Mouse (Mus musculus) cerebellum, adult 11 months (tissue): ENCODE data around the gene Snx27.

ENCODE experiments used
- DNase-seq: peaks from one replicate; pipeline ENCODE4 v3.0.0; 2022

The Snx27 gene

DNA sequence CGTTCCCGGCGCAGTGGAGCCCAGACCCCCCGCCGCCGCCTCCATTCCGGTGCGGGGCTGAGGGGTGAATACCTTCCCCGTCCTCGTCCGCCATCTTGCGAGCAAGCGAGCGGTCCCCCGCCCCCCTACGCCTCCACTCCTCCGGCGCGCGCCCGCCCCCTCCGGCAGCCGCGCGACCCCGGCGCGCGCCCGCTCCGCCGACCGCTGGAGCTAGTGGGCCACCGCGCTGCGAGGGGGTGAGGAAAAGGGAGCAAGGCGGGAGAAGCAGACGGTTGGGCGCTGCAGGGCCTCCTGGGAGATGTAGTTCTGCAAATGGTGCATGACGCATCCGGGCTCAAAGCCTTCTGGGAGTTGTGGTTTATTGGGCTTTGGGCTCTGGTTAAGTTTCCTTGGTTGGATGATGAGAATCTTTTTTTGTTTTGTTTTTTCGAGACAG lies at the start of gene Snx27:
Gene Snx27 (minus strand): TSS at position 261 of the 436 bp plus-strand sequence.
- peak; percentile 86 for DNase-seq

- DNase-seq, result no peak
Measured at GRCm38 (mm10) chr3:94629876-94630275, 47.4 kb upstream of the Snx27 start.

- no peak for DNase-seq
Measured at GRCm38 (mm10) chr3:94628712-94629111, 46.2 kb upstream of the Snx27 start.

GRCm38 (mm10) chr3:94624281-94624680 lies 41.8 kb upstream of the Snx27 start:
- no peak for DNase-seq

DNA sequence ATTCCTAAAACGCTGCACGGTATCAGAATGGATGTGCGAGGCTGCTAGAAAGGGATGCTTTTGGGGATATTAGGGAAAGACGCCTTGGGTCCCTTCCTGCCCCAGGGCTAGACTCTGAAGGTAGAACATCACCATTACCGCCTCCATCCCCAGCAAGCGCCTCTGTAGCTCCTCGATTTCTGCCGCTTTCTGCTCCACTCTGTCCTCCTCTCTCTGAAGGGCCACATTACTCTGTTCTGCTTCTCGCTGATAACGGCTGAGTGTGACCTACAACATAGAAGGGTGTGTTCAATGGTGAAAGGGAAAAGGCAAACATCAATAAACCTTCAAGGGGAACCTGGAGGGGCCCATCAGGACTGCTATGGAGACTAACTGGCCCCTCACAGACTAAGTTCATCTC lies 40.0 kb upstream of the Snx27 start:
- no peak for DNase-seq

- DNase-seq, result no peak
Measured at GRCm38 (mm10) chr3:94621740-94622507, 39.4 kb upstream of the Snx27 start.

DNA sequence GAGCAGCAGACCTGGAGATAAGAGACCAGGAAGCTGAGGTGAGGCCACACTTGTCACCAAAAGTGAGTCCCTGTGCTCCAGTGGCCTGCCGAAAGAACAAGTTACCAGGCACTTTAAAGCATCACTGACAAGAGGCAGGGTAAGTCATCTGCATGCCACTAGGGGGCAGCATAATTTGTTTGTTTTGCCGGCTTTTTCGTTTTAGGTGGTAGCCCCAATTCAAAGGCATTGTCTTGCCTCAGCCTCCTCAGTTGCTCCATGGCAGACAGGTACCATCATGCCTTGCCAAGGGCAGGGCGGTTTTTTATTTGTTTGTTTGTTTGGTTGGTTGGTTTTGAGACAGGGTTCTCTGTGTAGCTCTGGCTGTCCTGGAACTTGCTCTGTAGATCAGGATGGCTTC lies 34.2 kb upstream of the Snx27 start:
- DNase-seq, result peak; percentile 23

- DNase-seq, result no peak
Measured at GRCm38 (mm10) chr3:94613258-94613878, 30.9 kb upstream of the Snx27 start.

DNA sequence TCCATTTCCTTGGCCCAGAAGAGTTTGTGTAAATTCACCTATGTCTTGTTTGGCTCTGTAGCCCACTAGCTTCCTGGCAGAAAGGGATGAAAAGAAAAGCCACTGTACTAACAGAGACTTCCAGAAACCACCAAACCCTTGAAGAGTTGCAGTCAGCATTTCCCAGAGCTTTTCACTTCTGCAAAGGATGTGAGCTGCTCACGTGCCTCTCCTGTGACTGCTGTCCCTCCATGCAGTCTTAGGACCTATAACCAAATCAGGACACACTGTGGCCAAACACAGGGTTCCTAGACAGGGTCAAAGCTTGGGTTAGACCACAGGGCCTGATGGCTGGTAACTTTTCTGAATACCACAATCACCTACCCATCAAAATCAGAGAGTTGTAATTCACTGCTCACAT lies 29.8 kb upstream of the Snx27 start:
- no peak for DNase-seq

DNA sequence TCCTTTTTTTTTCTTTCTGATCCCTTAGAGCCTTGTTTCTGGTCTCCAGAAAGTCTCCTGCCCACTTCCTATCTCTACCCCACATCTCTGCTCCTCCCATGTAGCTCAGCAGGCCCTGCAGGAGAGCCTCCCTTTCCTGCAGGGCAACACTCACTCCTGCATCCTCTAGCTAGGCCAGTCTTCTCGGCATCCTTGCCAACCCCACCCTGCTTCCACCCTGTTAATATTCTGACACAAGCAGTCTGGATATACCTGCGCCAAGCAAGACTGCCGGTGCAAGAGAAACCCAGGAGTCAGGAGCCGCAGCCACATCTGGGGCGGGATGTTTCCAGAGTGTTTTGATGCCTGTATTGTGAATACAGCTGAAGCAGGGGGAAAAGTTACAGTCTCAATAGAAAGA lies 29.3 kb upstream of the Snx27 start:
- no peak for DNase-seq

GRCm38 (mm10) chr3:94611343-94611742 lies 28.8 kb upstream of the Snx27 start:
- DNase-seq, result no peak

DNA sequence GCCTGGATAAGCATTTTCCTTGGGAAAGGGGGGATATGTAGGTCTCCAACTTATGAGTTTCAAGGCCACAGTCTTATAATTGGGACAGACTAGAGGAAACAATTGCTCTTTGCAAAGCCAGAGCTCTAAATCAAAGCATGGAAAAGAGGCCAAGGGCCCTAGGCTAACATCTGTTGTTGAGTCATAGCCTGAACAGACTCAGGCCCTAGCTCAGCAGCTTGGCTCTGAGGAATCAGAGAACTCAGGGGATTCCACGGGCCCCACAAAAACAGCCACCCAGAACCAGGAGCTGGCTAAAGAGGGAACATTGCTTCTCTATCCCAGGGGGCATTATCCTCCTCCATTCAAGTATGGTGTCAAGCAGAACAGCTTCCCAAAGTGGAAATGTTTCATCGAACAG lies 28.1 kb upstream of the Snx27 start:
- no peak for DNase-seq

- DNase-seq, result no peak
Measured at GRCm38 (mm10) chr3:94609621-94610020, 27.1 kb upstream of the Snx27 start.

DNA sequence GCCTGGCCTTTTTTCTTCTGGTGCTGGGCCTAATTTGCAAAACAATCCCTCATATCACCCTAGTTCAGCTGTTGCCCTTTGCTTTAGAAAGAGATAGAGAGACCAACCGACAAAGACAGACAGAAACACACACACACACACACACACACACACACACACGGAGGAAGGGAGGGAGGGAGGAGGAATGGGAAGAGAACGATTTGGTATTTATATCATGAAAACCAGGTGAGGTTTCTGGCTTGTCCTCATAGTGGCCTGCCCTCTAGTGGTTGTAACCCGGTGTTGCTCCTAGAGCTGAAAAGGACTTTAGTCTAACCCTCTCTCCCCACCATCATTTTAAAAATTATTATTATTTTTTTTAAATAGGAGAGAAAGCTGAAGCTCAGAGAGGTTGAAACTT lies 19.4 kb upstream of the Snx27 start:
- peak; percentile 50 for DNase-seq

DNA sequence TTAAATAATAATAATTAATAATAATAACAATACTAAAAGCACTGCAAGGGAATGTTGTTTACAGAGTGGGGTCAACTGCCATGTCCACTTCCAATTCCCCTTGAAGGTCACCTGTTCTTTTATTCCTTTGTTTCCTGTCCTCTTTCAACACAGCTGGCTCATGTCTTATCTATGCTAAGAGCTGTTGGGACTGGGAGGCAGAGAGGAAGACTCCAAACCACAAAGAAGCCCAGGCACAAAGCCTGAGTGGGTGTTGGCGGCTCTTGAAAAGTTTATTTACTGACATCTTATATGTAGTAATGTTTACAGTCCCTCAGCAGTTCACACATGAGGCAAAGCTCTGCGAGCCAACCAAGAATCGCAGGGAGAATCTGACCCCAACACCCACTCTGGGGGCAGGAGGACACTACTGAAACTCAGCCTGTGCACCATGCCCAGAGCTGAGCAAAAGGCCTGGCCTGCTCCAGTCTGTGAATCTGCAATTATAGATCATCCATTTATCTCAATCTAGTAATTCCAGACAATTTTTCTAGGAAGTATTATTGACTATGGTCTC lies 14.8 kb upstream of the Snx27 start:
- no peak for DNase-seq

- no peak for DNase-seq
Measured at GRCm38 (mm10) chr3:94595871-94596287, 13.4 kb upstream of the Snx27 start.

DNA sequence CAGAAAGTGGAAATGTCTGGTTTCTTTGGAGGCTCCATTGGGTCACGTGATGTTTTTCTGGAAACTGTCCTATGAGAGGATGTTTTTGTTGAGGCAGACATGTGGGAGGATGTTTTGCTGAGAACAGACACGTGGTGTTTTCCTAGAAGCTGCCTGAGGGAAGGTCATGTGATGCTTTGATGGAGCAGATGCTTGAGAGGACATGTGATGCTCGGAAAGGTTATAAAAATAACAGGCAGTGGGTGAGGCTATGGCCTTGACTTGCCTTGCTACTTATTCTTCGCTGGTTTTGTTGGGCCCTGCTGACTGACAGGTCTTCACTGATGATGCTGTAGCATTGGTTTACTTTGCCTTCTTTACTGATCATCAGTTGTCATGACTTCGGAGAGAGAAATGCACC lies 8.6 kb upstream of the Snx27 start:
- DNase-seq, result no peak

GRCm38 (mm10) chr3:94587962-94588361 lies 5.4 kb upstream of the Snx27 start:
- no peak for DNase-seq

DNA sequence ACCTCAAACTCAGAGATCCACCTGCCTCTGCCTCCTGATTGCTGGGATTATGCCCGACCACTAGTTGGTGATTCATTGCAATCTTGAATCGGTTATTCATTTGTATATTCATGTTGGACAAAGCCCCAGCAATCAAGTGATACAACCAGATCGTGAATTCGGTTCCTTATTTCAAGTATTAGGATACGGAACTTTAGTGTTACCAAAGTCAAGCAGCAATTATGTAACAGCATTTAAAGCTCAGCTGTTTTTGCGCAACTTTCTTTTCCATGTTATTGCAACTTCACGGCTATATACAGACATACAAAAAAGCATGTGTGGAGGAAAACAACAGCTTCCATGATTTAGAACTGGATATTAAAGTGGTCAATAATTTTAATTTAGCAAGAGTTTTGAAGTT lies 428 bp upstream of the Snx27 start:
- DNase-seq, result no peak

GRCm38 (mm10) chr3:94581793-94582455 lies 592 bp downstream of the Snx27 start:
- no peak for DNase-seq

DNA sequence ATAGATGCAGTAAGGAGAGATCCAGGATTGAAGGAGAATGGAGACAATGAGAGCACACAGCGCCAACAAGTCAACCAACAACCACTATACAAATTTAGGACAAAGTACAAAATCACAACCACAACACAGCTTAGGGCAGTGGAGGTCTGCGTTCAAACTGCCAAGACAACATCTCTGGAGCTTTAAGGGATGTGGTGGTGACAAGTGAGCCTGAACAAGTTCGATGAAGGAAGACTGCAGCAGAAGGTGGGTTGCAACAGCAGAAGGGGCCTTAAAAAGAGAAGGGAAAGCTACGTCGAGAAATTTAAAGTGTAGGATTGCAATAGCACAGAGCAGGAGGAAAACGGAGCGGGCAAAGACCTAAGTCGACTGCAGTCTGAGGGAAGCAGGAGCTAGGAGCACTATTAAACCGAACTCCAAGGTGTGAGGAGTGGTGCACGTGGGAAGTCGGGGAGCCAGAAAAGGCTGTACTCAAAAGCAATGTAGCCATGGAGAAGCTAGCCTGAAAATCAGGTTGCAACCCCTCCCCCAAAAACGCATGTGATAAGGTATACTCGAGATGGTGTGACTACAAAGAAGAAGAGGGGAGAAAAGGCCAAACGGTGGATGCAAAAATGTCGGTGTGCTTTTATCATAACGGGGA lies 1.3 kb downstream of the Snx27 start:
- peak; percentile 21 for DNase-seq

- no peak for DNase-seq
Measured at GRCm38 (mm10) chr3:94574506-94574905, 8.0 kb downstream of the Snx27 start.

DNA sequence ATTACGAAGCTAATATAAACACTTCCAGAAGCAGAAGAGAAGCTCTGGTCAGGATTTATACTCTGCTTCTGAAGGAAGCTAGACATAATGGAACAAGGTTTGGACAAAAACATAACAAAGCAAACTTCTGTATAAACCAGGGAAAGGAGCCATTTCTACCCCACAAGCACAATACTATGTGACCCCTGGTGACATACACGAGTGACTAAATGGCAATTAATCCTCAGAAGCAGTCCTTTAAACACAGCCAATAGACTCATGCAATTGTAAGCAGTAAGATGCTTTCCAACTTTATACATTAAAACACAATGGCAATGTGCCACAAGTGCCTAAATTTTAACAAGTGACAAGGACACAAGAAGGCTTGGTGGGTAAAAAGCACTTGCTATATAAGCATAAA lies 15.3 kb downstream of the Snx27 start:
- no peak for DNase-seq
